Mouse (Mus musculus) hindbrain, embryonic 11.5 days (tissue): ENCODE results near the gene Cdx2. TPM values are rescaled to one million over a fixed set of nuclear protein-coding genes. Genes with fewer than 3 reads are reported as not detected.

Experiments
- ATAC-seq: fragments of 200-750 bp; cut with Nextera tagmentation; 2 replicates; pipeline ENCODE4 v1.8.0; 2017; ENCODE audit warnings: mild to moderate bottlenecking, moderate TSS enrichment, moderate library complexity; ENCODE audit not compliant: low FRiP score
- DNase-seq: peaks from one replicate; pipeline ENCODE4 v3.0.0-alpha.2; 2015; ENCODE audit warnings: low spot score
- H3K27ac ChIP-seq: fragments of 300-500 bp; sonication (generic); 2 replicates; pipeline ENCODE4 v1.5.1; 2014; ENCODE audit warnings: mild to moderate bottlenecking, low read depth, low read length
- H3K27me3 ChIP-seq: fragments of 300-500 bp; sonication (generic); 2 replicates; pipeline ENCODE4 v1.6.1; 2014; ENCODE audit warnings: mild to moderate bottlenecking, low read length, moderate library complexity, mixed read lengths; ENCODE audit not compliant: control insufficient read depth, insufficient read depth
- H3K36me3 ChIP-seq: fragments of 300-500 bp; sonication (generic); 2 replicates; pipeline ENCODE4 v1.6.1; 2014; ENCODE audit warnings: mild to moderate bottlenecking, low read length, moderate library complexity, mixed read lengths; ENCODE audit not compliant: control insufficient read depth, insufficient read depth
- H3K4me1 ChIP-seq: fragments of 300-500 bp; sonication (generic); replicated peaks from 2 replicates; pipeline ENCODE4 v1.6.1; 2014; ENCODE audit warnings: low read length, mixed read lengths; ENCODE audit not compliant: control insufficient read depth, insufficient read depth
- H3K4me2 ChIP-seq: fragments of 300-500 bp; sonication (generic); replicated peaks from 2 replicates; pipeline ENCODE4 v1.6.1; 2014; ENCODE audit warnings: mild to moderate bottlenecking, low read depth, low read length
- H3K4me3 ChIP-seq: fragments of 300-500 bp; sonication (generic); 2 replicates; pipeline ENCODE4 v1.5.1; 2014; ENCODE audit warnings: low read depth, low read length
- H3K9ac ChIP-seq: fragments of 300-500 bp; sonication (generic); 2 replicates; pipeline ENCODE4 v1.6.1; 2014; ENCODE audit warnings: low read depth, low read length
- H3K9me3 ChIP-seq: fragments of 300-500 bp; sonication (generic); 2 replicates; pipeline ENCODE4 v1.6.1; 2016; ENCODE audit warnings: low read length; ENCODE audit not compliant: control insufficient read depth
- WGBS: fragments of 180-500 bp; shearing (Covaris S2); extraction: QIAGEN DNeasy Blood & Tissue Kit; methylation state at CpG from one replicate; pipeline ENCODE4 v1.1.7; 2014; 5-methylcytosine and 5-hydroxymethylcytosine counted together
- polyA plus RNA-seq: library from polyadenylated mRNA; unstranded; fragments of >200 nt; fragmentation: Nextera tagmentation; extraction: Ambion mirVana; gene quantifications from 2 replicates; pipeline ENCODE4 v1.2.1, GENCODE M21; 2014

The Cdx2 gene
- polyA plus RNA-seq, 1 experiment from 2014 or later: not detected

- peaks cover 92% of the 10 kb centered on the region for H3K27me3 ChIP-seq
- ATAC-seq (no peak), DNase-seq (peak; percentile 61)
- no peaks in the 10 kb centered on the region for H3K36me3 ChIP-seq
- no peak overlapping the region for H3K9ac ChIP-seq
- H3K9me3 ChIP-seq: no peaks in the 10 kb centered on the region
- H3K27ac ChIP-seq: no peak overlapping the region
- no peak overlapping the region for H3K4me2 ChIP-seq
- H3K4me3 ChIP-seq: no peak overlapping the region
- H3K4me1 ChIP-seq: peaks cover 6% of the 10 kb centered on the region; the same call in 1 of the 2 replicates
- WGBS: 3% methylated on average over 12 of the region's 12 CpGs
Observed at GRCm38 (mm10) chr5:147272046-147272807, 34.8 kb downstream of the Cdx2 start.

GRCm38 (mm10) chr5:147270673-147271655 is 36.1 kb downstream of the Cdx2 start:
- no peak overlapping the region for H3K4me2 ChIP-seq

GRCm38 (mm10) chr5:147269926-147270672 is 37.0 kb downstream of the Cdx2 start, which contains the start of gene Pdx1:
Gene Pdx1 (plus strand): TSS chr5:147269959.
- DNase-seq (peak; percentile 60), ATAC-seq (peak; percentile 63; the same call in 1 of the 2 replicates)
- Histone ChIP-seq H3K27me3 (peaks cover 91% of the 10 kb centered on the region), H3K4me2 (peak within 1 kb of the TSS; percentile 11; the same call in 1 of the 2 replicates), H3K27ac (no peak within 1 kb of the TSS), H3K4me3 (no peak within 1 kb of the TSS; the same call in 1 of the 2 replicates), H3K9ac (no peak within 1 kb of the TSS), H3K9me3 (no peaks in the 10 kb centered on the region), H3K4me1 (peaks cover 6% of the 10 kb centered on the region; the same call in 1 of the 2 replicates), H3K36me3 (no peaks in the 10 kb centered on the region)
- under 1% methylated on average over 39 of the region's 44 CpGs for WGBS

More at GRCm38 (mm10) chr5:147270673-147271655, 36.1 kb downstream of the Cdx2 start:
- DNase-seq (peak; percentile 55), ATAC-seq (no peak)
- Histone ChIP-seq H3K27me3 (peaks cover 91% of the 10 kb centered on the region), H3K9ac (no peak overlapping the region), H3K4me1 (peaks cover 6% of the 10 kb centered on the region; the same call in 1 of the 2 replicates), H3K27ac (no peak overlapping the region), H3K4me3 (no peak overlapping the region), H3K36me3 (no peaks in the 10 kb centered on the region), H3K9me3 (no peaks in the 10 kb centered on the region)
- WGBS: 1% methylated on average over 28 of the region's 29 CpGs

- DNase-seq (peak; percentile 49), ATAC-seq (no peak)
- 4% methylated on average over 6 of the region's 6 CpGs for WGBS
- H3K4me2 ChIP-seq: no peak overlapping the region
- H3K4me1 ChIP-seq: peaks cover 3% of the 10 kb centered on the region; the same call in 1 of the 2 replicates
- no peaks in the 10 kb centered on the region for H3K36me3 ChIP-seq
- H3K4me3 ChIP-seq: no peak overlapping the region
- no peak overlapping the region for H3K9ac ChIP-seq
- H3K27me3 ChIP-seq: peaks cover 87% of the 10 kb centered on the region
- no peak overlapping the region for H3K27ac ChIP-seq
- H3K9me3 ChIP-seq: no peaks in the 10 kb centered on the region
Observed at GRCm38 (mm10) chr5:147269371-147269770, 37.7 kb downstream of the Cdx2 start.

GRCm38 (mm10) chr5:147268728-147269127 is 38.3 kb downstream of the Cdx2 start:
- no peaks in the 10 kb centered on the region for H3K36me3 ChIP-seq
- H3K27ac ChIP-seq: no peak overlapping the region
- ATAC-seq (no peak), DNase-seq (peak; percentile 47)
- peaks cover 84% of the 10 kb centered on the region for H3K27me3 ChIP-seq
- H3K4me2 ChIP-seq: no peak overlapping the region
- no peaks in the 10 kb centered on the region for H3K9me3 ChIP-seq
- H3K4me1 ChIP-seq: peaks cover 3% of the 10 kb centered on the region; the same call in 1 of the 2 replicates
- no peak overlapping the region for H3K4me3 ChIP-seq
- no peak overlapping the region for H3K9ac ChIP-seq
- 1% methylated on average over 8 of the region's 8 CpGs for WGBS

- 12% methylated on average over 6 of the region's 6 CpGs for WGBS
- H3K36me3 ChIP-seq: no peaks in the 10 kb centered on the region
- no peak overlapping the region for H3K9ac ChIP-seq
- no peak overlapping the region for H3K4me3 ChIP-seq
- peak; percentile 42 for DNase-seq
- peaks cover 77% of the 10 kb centered on the region for H3K27me3 ChIP-seq
- peaks cover 3% of the 10 kb centered on the region; the same call in 1 of the 2 replicates for H3K4me1 ChIP-seq
- ATAC-seq: no peak
- H3K9me3 ChIP-seq: no peaks in the 10 kb centered on the region
- H3K27ac ChIP-seq: no peak overlapping the region
- H3K4me2 ChIP-seq: no peak overlapping the region
Observed at GRCm38 (mm10) chr5:147267434-147267833, 39.6 kb downstream of the Cdx2 start.

GRCm38 (mm10) chr5:147263945-147264344 is 43.1 kb downstream of the Cdx2 start:
- H3K27ac ChIP-seq: no peak overlapping the region
- no peaks in the 10 kb centered on the region for H3K36me3 ChIP-seq
- ATAC-seq (no peak), DNase-seq (no peak)
- no peak overlapping the region for H3K4me2 ChIP-seq
- H3K4me3 ChIP-seq: no peak overlapping the region
- H3K9ac ChIP-seq: no peak overlapping the region
- peaks cover 42% of the 10 kb centered on the region for H3K27me3 ChIP-seq
- 51% methylated on average over 4 of the region's 4 CpGs for WGBS
- no peaks in the 10 kb centered on the region for H3K4me1 ChIP-seq
- no peaks in the 10 kb centered on the region for H3K9me3 ChIP-seq
